Mouse (Mus musculus): ENCODE data around the gene Gm9970.

The Gm9970 gene

DNA sequence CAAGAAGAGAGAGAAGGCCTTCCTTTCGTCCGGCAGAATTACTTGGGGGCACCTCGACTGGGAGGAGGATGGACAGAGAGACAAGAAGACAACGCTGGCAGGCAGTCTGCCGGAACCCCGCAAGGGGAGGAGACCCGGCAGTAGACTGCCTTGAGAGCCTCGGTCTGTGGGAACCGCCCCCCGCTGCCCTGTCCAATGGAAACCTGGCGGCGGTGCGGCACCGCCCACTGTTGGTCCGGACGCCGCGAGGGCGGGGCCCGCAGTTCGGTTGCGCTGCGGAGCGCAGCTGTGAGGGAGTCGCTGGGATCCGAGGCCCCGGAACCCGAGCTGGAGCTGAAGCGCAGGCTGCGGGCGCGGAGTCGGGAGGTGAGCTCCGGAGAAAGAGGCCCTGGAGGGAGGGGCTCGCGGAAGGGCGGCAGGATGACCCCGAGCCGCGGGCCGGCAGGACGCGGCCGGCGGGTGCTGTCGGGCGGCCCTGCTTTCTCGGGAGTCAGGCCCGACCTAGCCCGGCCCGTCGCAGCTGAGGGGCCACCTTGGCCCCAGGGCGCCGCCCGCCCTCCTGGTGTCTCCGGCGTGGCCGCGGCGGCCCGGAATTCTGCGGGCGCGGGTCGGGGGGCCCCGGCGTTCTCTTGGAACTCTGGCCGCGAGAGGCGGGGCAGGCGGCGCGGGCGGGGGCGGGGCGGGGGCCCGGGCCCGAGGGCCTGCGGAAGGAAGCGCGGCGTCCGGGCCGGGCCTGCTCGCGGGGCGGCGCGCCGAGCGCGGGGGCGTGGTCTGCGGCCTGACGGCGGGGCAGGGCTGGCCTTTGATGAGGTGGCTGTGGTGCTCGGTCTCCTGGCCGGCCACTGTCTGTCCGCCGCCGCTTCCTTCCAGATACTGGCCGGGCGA lies at the start of gene Gm9970, which contains the start of gene Nrbp1:
Gene Gm9970 (minus strand): TSS at position 596 of the 885 bp plus-strand sequence.
Gene Nrbp1 (plus strand): TSS at position 228 of the 885 bp plus-strand sequence.
- DNase-seq (ENCODE audit: low read depth) = peak; percentile 96

DNA sequence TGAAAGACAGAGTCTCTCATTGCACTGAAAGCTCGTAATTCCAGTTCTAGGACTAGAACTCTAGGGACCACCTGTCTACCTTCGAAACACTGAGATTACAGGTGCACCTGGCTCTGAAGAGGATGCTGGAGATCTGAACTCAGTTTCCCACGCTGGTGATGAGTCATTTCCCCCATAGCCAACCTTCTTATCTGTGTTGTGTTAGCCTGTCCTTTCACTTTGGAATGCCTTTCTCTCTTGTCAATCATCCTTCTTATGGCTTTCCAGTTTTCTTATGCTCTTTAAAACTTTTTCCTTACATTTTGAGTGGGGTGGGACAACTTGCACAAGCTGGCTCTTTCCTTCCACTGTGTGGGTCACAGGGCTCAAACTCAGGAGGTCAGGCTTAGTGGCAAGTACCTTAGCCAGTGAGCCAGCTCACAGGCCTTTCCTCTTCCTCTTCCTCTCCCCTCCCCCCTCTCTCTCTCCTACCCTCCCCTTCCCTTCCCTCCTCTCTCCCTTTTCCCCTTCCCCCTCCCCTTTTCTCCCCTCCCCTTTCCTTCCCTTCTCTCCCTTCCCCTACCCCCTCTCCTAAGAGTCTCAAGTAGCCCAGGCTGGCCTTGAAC lies 48.7 kb upstream of the Gm9970 start:
- DNase-seq (ENCODE audit: low read depth) = peak; percentile 42

DNA sequence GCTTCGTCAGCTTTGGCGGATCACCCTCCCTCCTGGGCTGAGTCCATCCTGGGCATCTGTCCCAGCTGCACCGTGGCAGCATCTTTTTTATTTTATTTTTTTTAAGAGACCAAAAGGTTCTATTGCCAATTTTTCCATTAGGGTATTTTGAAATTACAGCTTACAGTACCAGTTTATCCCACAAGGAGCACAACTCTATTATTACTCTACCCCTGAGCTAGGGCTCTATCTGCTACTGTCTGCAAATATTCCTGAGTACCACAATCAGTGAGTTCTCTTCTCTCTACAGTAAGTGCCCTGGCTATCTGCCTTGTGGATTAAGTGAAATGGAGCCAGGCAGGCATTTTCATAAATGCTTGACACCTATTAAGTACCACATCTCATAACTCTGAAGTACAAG lies 47.6 kb upstream of the Gm9970 start:
- DNase-seq (ENCODE audit: low read depth) = no peak

DNA sequence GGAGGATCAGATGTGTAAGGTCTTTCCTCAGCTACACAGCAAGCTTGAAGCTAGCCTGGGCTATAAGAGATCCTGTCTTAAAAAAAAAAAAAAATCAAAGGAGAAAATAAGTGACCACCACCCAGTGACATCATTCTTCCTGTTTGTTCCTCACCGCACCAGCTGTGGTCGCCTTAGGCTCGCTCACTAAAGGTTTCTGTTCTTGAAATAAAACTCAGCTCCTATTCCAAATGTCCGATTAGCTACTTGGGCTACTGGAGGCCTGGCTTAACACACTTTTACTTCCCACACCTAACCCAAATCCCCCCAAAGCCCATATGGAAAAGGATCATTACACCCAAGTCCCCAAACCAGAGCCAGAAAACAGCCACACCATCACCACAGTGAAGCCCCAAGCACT lies 47.2 kb upstream of the Gm9970 start:
- DNase-seq (ENCODE audit: low read depth) = peak; percentile 74

DNA sequence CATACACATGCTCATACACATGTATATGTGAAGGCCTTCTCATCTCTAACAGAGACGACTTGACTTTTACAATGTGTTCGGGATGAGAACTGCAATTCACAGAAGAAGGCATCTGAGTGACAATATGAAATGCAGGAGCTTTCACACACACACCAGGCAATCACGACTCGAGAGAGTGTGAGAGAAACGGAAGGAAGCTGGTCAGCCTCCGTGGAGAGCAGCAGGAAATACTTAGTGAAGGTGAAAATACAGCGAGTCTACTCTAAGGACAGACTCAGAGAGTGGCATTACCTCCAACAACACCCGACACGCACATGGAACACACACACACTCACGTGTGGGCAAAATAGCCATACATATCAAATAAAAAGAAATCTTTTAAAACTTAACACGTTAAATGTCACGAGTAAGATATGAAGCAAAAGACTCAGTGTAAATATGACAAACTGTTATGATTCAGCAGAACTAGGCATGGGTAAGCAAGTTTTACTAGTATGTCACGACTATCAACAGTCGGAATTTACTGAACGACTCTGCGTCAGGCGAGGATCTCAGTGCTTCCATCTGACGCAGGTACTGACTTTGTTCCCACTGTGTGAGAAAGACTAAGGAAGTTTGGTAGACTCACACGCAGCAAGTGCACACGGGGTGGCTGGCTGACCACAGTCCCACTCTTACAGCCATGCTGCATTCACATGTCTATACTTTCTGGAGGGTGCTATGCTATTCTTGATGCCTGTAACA lies 38.4 kb upstream of the Gm9970 start:
- DNase-seq (ENCODE audit: low read depth) = no peak

DNA sequence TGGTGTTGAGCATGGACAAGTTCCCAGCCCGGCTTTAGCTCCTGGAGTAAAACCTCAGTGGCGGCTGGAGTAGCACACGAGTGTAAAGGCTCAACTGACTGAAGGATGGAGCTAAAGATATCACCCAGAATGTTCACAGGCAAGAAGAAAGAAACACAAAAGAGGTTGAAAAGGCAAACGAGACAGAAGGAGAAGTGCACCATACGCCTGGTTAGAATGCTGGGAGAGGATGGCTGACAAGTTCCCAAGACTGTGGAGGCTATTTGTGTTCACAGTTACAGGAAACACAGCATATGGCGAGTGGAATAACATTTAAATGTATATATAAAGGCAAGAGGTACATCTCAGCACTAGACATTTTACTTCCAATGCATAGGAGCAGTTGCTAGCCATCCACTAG lies 32.0 kb upstream of the Gm9970 start:
- no peak for DNase-seq (ENCODE audit: low read depth)

DNA sequence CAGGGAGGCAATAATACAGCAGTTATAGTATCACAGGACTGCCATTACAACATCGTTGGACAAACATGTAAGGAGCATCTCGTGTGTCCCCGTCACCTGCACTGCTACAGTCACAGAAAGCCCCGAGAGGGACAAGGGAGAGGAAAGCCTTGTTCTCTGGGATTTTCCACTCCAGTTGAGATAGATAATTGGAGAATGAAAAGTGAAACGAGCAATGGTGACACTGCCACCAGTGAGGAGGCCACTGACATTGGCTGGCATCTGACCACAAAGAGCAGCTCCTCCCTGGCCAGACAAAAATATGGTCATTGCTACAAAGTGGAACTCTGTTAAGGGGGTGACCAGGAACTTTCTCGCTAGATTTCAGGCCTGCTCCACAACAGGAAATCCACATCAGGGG lies 26.7 kb upstream of the Gm9970 start:
- no peak for DNase-seq (ENCODE audit: low read depth)

DNA sequence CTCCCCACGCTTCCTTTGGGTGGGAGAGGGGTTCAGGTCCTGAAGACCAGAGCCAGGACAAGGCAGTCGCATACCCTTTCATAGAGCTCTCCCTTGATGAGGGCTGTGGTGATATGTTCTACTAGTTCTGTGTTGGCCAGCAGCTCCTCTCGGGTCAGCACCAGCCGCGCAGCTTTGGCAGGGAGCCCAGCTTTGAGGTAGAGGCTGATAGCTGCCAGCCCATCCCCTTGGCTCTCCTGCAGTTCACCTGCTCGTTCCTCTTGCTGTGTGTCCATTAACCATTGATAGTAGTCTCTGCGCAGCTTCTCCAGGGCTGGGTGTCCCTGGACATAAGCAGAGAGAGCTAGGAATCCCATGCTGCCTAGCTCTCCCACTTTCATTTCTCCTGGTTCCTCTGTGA lies 25.1 kb upstream of the Gm9970 start:
- no peak for DNase-seq (ENCODE audit: low read depth)

DNA sequence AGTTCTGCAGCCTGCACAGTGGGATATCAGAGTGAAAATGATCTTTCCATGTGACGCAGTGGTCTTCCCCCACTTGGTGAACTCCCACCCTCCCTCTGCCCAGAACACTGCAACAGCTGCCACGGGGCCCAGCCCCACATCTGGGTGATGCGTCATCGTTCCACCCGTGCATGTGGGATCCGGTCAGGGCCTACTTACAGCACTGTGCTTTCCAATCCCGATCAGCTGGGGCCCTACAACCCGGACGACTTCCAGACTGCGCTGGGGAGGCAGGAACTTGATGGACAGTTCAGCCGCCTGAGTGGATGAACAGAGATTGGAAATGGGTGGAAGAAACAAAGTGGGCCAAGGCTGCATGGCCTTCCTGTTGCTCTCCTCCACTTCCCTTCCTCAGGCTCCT lies 16.6 kb upstream of the Gm9970 start:
- DNase-seq (ENCODE audit: low read depth) = no peak

DNA sequence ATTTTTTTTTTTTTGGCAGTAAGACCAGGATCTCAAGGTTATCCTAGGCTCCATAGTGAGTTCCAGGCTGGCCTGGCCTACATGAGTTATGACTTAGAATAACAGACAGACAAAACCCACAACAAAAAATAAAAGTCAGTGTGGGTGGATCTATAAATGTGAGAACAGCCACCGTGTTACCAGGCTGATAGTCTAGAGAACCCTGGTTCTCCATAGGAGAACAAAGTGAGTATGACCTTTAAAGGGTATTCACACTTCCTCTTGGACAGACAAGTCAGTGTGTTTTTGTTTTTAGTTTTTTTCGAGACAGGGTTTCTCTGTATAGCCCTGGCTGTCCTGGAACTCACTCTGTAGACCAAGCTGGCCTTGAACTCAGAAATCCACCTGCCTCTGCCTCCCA lies 14.9 kb upstream of the Gm9970 start:
- DNase-seq (ENCODE audit: low read depth) = no peak

DNA sequence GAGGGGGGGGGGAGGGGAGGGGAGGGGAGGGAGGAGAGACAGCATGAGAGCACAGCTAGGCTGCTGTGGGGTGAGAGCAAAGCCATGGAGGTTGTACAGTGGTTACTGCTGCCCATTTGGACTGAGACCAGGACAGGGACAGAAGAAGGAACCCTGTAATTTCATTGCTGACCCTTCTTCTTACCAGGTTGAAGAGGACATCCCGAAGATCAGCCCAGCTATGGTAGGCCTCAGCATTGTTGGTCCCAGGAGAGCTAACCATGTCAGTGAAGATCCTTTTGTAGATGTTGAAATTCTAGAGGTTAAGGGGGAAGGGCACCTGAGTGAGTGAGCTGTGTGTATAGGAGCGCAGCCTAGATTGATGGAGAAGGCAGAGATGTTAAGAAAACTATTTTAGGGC lies 14.3 kb upstream of the Gm9970 start:
- no peak for DNase-seq (ENCODE audit: low read depth)

DNA sequence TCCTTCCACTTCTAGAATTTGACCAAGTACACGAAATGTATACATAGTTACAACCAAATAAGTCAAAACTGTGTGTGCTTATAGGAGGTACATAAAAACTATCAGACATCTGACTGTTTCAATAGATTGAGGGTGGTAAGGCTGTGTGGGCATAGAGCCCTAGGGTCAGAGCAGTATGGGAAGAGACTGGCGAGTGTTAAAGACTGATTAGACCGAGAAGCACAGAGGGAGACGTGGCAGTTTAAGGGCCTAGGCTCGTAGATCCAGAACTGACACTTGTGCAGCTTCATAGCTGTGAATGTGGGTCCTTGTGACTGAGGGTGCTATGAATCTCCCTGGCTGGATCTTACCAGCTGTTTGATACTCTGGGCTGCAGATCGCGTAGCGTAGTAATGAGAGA lies 13.9 kb upstream of the Gm9970 start:
- no peak for DNase-seq (ENCODE audit: low read depth)

DNA sequence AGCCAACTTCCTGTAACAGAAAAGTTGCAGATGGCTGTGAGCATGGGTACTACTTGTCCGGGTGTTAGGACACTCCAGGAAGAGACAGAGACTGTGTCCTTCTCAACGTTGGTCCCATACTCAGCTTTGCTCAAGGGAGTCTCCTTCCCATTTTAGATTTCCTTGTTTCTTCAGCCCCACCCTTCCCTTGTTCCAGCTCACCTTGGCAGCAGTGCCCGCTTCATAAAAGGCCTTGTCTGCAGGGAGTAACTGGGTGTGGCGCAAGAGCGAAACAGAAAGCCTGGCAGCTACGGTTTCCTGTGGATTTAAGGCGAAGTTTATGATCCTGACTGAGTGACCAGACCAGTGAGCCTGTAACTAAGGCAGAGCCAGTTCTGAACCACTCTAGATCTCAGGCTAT lies 13.4 kb upstream of the Gm9970 start:
- DNase-seq (ENCODE audit: low read depth) = peak; percentile 17

DNA sequence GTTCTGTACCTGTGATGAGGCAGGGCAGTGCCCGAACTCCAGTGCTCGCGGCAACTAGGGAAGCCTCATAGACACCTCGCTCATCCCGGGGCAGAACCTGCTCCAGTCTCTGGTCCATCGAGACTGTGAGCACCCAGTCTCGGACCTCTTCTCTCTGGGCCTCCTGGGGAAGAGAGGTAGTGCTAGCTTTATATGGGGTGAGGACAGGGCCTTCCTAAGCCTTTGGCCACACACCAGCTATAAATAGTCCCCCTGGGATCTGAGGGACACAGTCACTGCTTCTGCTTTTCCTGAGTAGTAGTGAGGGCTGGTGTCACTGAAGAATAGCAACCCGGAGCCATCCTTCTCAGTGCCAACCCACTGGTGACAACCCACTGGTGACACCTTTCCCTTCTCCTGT lies 12.8 kb upstream of the Gm9970 start:
- DNase-seq (ENCODE audit: low read depth) = no peak

DNA sequence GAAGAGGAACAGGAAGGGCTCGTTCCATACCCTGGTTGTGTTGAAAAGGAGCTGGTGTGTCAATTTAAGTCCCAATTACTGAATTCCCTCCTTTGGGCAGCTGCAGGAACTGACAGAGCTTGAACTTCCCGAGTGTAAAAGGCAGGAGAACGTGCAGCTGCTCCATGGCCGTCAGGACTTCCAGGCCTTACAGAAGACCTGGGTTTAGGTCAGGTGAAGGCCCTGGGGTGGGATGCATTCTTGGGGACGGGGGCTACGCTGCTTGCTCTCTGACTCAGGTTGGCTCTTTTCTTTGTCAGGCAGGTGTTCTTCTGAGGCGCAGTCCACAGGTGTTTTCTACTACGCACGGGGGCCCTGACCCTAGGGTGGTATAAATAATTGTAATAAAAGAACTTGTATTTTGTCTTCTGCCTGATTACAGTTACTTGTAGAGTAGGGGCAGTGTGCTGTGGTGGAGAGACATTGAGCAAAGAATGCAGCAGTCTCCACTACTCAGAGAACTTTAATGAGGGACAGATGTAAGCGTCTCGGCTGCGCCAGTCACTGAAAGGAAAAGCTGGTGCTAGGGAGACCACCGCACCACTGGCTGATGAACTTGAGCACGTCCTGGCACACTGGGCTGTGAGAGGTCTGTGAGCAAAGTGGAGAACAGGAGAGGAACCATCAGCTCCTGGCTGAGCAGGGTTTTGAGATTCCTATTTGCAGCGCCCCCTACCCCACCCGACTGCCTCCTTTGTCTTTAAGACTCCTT lies 11.9 kb upstream of the Gm9970 start:
- no peak for DNase-seq (ENCODE audit: low read depth)

DNA sequence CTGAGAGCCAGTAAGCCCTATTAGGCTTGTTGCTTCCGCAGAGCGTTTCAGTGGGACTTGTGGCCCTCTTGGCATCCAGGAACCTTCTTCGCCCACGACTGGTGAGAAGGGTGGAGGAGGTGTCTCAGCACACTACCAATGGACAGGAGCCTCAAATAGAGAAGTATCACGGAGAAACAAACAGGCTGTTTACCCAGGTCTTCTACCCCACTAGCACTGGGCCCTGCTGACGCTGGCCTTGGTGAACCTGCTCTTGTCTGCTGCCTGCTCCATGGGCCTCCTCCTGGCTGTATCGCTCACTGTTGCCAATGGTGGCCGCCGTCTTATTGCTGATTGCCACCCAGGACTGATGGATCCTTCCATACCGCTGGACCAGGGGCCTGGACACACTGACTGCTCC lies 11.1 kb upstream of the Gm9970 start:
- no peak for DNase-seq (ENCODE audit: low read depth)

DNA sequence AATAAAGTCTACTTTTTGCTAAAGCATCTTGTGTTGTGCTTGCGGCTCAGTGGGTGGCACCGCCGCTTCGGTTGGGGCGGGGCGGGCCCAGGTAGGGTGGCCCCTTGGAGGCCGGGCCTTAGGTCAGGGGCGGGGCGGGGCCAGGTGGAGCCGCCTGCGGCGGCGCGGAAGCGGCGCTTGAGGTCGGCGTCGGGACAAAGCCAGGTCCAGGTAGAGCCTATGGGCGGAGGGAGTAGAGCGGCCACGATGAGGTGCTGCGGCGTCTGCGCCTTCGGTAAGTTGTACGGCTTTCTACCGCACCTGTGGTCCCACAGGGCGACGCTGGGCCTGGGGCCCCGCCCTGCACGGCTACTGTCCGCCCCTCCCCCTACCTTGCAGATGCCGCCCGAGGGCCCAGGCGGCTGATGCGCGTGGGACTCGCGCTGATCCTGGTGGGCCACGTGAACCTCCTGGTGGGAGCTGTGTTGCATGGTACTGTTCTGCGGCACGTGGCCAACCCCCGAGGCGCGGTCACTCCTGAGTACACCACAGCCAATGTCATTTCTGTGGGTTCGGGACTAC lies 10.6 kb upstream of the Gm9970 start, which contains the start of gene Krtcap3:
Gene Krtcap3 (plus strand): TSS at position 151 of the 561 bp plus-strand sequence.
- DNase-seq (ENCODE audit: low read depth) = no peak

DNA sequence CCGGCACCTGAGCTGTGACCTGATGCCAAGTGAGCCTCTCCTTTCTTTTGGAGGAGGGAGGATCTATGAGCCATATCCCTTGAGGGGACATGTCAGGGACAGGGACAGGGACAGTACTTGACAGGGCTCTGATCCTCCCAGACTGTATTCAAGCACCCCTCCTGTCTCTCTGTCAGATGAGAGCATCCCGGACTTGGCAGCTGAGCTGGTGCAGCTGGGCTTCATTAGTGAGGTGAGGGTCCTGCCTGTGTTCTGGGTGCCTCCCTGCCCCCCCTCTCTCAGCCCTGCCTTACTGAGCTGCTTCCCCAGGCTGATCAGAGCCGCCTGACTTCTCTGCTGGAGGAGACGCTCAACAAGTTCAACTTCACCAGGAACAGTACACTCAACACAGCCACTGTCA lies 9.7 kb upstream of the Gm9970 start:
- no peak for DNase-seq (ENCODE audit: low read depth)

DNA sequence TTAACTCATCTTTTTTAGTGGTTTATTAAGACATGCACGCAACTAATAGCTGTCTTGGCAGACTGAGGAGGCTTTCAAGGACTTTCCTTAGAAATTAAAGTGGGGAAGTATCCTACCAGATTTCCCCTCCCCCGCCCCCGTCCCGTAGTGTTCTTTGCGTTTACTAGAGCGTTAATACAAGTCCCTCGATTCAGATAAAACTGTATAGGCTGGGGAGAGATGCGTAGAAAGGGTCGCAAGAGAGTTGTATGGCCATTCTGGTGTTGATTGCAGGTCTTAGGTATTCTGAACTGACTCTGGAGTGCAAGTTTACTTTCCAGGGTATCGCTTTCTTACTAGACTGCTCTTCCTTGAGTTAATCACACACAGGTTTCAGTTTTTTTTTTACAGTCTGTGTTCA lies 1.2 kb upstream of the Gm9970 start:
- no peak for DNase-seq (ENCODE audit: low read depth)

DNA sequence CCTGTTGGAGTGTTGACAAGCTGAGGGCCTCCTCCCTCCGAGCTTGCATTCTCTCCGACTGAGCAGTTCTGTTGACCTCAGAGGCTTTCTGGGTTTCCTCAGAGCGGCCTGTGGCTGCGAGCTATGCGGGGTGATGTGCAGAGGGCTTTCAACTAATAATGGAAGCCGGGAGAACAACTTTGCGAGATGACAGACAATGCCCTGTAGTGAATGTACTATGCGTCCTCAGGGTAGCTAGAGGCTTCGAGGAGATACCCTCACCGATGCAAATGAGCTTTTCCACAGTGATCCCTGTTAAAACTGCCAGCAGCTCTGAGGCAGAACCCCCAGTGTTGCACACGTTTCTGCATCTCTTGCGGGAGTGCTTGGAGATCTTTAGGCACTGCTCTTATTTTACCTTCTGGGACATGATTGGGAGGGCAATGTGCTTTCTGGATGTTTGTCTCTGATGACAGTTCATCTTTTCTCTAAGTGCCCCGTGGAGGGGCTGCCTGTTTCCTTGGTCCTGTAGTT lies 546 bp upstream of the Gm9970 start:
- DNase-seq (ENCODE audit: low read depth) = no peak

DNA sequence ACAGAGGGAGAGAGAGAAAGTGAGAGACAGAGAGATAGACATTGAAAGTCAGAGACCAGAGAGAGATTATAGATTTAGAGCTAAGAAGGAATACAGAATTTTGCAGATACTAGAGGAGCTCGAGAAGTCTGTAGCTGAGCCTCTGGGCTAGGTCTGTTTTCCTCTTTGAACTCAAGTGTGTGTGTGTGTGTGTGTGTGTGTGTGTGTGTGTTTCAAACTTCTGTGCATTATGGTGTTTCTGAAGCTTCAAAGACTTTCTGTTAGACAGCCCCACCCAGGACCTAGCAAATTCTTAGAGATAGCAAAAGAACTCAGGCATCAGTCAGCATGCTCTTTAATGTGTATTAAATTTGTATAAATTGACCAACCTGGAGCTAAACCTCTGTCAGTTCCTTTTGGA lies 14.4 kb downstream of the Gm9970 start:
- no peak for DNase-seq (ENCODE audit: low read depth)

DNA sequence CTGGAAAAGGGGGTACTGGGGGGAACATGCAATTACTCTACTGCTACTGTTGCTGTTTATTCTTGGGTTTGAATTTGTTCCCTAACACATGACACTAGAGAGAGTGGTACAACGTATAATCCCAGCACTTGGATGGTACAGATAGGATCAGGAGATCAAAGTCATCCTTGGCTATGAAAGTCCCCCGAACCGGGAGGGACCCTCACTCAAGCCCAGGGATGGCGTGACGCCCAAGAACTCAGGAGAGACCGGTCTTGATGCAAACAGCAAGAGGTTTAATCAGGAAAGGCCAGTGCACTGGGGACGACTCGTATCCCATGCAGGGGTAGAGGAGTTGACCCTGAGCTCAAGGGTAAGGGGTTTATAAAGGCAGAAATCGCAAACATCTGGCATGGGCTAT lies 18.3 kb downstream of the Gm9970 start:
- no peak for DNase-seq (ENCODE audit: low read depth)

All from 416B (cell line).